Mouse (Mus musculus): ENCODE data around the gene Hrc. TPM values are rescaled to one million over a fixed set of nuclear protein-coding genes. Genes with fewer than 3 reads are reported as not detected.

Gene Hrc
- 0.55 and 0.74 TPM in 2 replicates for polyA plus RNA-seq (2015; fragmentation: Nextera tagmentation; extraction: Ambion mirVana)

DNA sequence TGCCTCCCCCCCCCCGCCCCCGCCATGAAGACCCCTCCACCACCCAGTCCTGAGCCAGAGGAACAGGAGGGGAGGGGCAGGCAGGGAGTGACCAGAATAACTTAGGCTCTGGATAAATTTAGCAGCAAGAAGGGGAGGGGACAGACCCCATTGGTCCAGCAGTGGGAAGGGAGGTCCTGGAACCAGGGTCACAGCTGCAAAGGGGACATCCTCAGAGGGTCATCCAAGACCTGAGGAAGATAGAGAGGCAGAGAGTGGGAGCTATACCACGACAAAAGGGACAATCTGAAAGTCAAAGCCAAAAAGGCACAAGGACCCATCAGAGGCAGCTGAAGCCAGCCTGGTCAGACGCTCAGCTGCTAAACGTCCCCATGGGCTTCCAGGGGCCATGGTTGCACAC lies at the start of gene Hrc:
Gene Hrc (plus strand): TSS at position 235 of the 400 bp plus-strand sequence.
- Histone ChIP-seq H3K9ac (peak within 1 kb of the TSS; percentile 76), H3K27ac (replicated peaks) (no peak within 1 kb of the TSS), H3K27me3 (peaks cover 17% of the 10 kb centered on the region), H3K4me2 (peak within 1 kb of the TSS; percentile 91), H3K4me1 (replicated peaks) (peaks cover 50% of the 10 kb centered on the region), H3K4me3 (no peak within 1 kb of the TSS), H3K36me3 (no peaks in the 10 kb centered on the region), H3K9me3 (no peaks in the 10 kb centered on the region)
- ATAC-seq (ENCODE audit: low read depth), result no peak
- 38% methylated on average over 5 of the region's 5 CpGs for WGBS

DNA sequence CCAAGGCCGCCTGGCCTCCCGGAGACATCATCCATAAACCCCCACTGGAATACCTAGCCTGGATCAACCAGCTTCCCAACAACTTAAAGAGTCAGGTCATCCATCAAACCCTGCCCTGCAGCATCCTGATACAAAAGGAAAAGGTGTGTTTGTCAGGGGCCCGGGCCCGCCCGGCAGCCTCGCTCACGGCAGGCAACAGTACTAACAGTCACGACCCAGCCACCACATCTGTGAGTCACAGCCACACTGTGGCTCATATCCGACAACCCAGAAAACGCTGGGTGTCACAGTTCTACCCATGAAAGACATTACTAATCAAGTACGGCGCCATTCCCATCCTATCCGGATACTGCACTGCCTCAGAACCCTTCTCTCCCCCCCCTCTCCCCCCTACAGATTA lies 48.6 kb upstream of the Hrc start:
- Histone ChIP-seq H3K36me3 (no peaks in the 10 kb centered on the region), H3K4me3 (no peak overlapping the region), H3K27me3 (no peaks in the 10 kb centered on the region), H3K4me1 (replicated peaks) (no peaks in the 10 kb centered on the region), H3K27ac (replicated peaks) (no peak overlapping the region), H3K4me2 (no peak overlapping the region), H3K9me3 (no peaks in the 10 kb centered on the region), H3K9ac (no peak overlapping the region)
- 87% methylated on average over 13 of the region's 13 CpGs for WGBS
- no peak for ATAC-seq (ENCODE audit: low read depth)

DNA sequence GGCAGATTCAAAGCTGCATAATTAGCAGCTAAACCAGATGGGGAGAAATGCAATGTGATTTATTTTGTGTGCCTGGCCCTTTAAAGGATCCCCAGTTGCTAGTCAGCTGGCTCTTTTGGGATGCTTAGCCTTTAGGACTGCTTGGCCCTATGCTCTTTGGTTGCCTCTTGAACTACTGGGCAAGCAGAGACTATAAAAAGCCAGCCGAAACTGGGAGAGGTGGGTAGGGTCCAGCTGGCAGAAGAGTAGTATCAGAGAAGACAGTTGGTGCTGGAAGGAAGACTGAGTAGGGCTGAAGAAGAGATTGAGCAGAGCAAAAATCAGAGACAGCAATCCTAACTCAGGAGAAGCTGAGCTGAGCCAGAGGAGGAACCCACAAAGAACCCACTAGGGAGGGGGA lies 38.5 kb upstream of the Hrc start:
- no peak for ATAC-seq (ENCODE audit: low read depth)
- Histone ChIP-seq H3K4me3 (no peak overlapping the region), H3K9me3 (no peaks in the 10 kb centered on the region), H3K27ac (replicated peaks) (no peak overlapping the region), H3K9ac (no peak overlapping the region), H3K36me3 (no peaks in the 10 kb centered on the region), H3K4me1 (replicated peaks) (peaks cover 8% of the 10 kb centered on the region), H3K27me3 (peaks cover 2% of the 10 kb centered on the region), H3K4me2 (no peak overlapping the region)
- 68% methylated on average over 1 of the region's 1 CpGs for WGBS

DNA sequence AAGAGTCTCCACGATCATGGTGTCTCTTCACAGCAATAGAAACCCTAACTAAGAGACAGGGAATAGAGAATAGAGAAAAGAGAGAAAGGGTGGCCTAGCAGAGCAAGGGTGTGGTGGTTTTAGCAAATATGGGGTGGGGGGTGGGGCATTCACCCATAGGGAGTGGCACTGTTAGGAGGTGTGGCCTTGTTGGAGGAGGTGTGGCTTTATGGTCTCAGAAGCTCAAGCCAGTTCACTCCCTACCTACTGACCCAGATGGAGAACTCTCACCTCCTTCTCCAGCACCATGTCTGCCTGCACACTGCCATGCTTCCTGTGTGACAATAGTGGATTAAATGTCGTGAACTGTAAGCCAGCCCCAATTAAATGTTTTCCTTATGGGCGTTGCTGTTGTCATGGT lies 37.5 kb upstream of the Hrc start:
- H3K9me3 ChIP-seq, result no peaks in the 10 kb centered on the region
- H3K27me3 ChIP-seq, result peaks cover 2% of the 10 kb centered on the region
- no peak overlapping the region for H3K9ac ChIP-seq
- 66% methylated on average over 3 of the region's 3 CpGs for WGBS
- no peak overlapping the region for H3K4me3 ChIP-seq
- H3K36me3 ChIP-seq, result no peaks in the 10 kb centered on the region
- H3K4me1 ChIP-seq (replicated peaks), result peaks cover 10% of the 10 kb centered on the region
- no peak overlapping the region for H3K27ac ChIP-seq (replicated peaks)
- ATAC-seq (ENCODE audit: low read depth), result no peak
- H3K4me2 ChIP-seq, result no peak overlapping the region

DNA sequence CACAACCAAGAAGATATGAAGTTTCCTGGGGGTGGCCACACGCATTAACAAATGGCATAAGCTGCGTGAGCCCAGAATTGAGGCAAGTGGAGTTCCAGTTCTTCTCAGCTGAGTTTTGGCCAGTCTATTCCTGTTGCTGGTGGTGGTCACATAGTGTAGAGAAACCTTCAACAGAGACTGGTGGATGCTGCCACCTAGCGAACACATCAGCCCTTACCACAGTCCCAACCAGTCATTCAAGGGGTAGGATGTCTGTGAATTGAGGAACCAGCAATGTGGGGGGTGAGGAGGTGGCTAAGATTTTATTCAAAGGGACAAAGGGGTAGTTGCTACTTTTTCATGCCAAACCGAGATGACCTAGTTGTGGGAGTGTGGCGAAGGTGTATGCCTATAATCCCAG lies 35.3 kb upstream of the Hrc start:
- peak; percentile 84 for ATAC-seq (ENCODE audit: low read depth)
- peaks cover 21% of the 10 kb centered on the region for H3K4me1 ChIP-seq (replicated peaks)
- H3K9ac ChIP-seq, result no peak overlapping the region
- H3K27me3 ChIP-seq, result peaks cover 2% of the 10 kb centered on the region; the same call in 1 of the 2 replicates
- H3K9me3 ChIP-seq, result no peaks in the 10 kb centered on the region
- WGBS, result 11% methylated on average over 5 of the region's 5 CpGs
- H3K4me2 ChIP-seq, result no peak overlapping the region
- no peak overlapping the region for H3K4me3 ChIP-seq
- no peak overlapping the region for H3K27ac ChIP-seq (replicated peaks)
- H3K36me3 ChIP-seq, result no peaks in the 10 kb centered on the region

GRCm38 (mm10) chr7:45300270-45300669 lies 34.8 kb upstream of the Hrc start:
- H3K4me2 ChIP-seq, result peak overlapping the region; percentile 13; the same call in 1 of the 2 replicates
- 11% methylated on average over 6 of the region's 6 CpGs for WGBS
- 0 out of 2 replicates have a peak, but pooled peaks have one; percentile 28 for ATAC-seq (ENCODE audit: low read depth)
- H3K27me3 ChIP-seq, result peaks cover 2% of the 10 kb centered on the region; the same call in 1 of the 2 replicates
- no peak overlapping the region for H3K4me3 ChIP-seq
- no peak overlapping the region for H3K27ac ChIP-seq (replicated peaks)
- no peaks in the 10 kb centered on the region for H3K36me3 ChIP-seq
- H3K4me1 ChIP-seq (replicated peaks), result peaks cover 26% of the 10 kb centered on the region
- H3K9ac ChIP-seq, result peak overlapping the region; percentile 34; the same call in 1 of the 2 replicates
- no peaks in the 10 kb centered on the region for H3K9me3 ChIP-seq

- ATAC-seq (ENCODE audit: low read depth), result no peak
- 66% methylated on average over 8 of the region's 8 CpGs for WGBS
- H3K4me3 ChIP-seq, result no peak overlapping the region
These were observed 32.5 kb upstream of the Hrc start for GRCm38 (mm10) chr7:45302626-45303025.

GRCm38 (mm10) chr7:45304869-45305268 lies 30.2 kb upstream of the Hrc start:
- ATAC-seq (ENCODE audit: low read depth), result 0 out of 2 replicates have a peak, but pooled peaks have one; percentile 1
- H3K9ac ChIP-seq, result peak overlapping the region; percentile 58

More at GRCm38 (mm10) chr7:45302626-45303025, 32.5 kb upstream of the Hrc start:
- Histone ChIP-seq H3K36me3 (no peaks in the 10 kb centered on the region), H3K27me3 (no peaks in the 10 kb centered on the region), H3K27ac (replicated peaks) (peak overlapping the region; percentile 18; the same call in 1 of the 2 replicates), H3K9me3 (no peaks in the 10 kb centered on the region), H3K9ac (peak overlapping the region; percentile 26; the same call in 1 of the 2 replicates), H3K4me2 (no peak overlapping the region), H3K4me1 (replicated peaks) (peaks cover 29% of the 10 kb centered on the region)

DNA sequence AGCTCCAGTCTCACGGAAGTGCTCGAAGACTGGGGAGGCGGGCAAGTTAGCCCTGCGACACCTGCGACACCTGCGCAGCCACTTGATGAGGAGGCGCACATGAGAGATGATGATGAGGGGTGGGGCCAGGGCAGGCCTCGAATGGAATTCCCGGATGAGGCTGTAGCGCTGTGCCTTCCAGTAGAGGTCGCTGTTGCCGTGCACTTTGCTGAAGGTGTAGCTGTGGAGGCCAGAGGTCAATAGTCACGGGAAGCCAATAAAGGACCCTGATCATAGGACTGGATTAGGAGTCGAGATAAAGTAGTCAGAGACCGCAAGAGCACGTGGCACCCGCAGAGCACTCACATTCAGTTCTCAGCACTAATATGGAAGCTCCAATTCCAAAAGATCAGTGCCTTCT lies 29.8 kb upstream of the Hrc start:
- Histone ChIP-seq H3K4me2 (peak overlapping the region; percentile 47), H3K27ac (replicated peaks) (no peak overlapping the region), H3K27me3 (no peaks in the 10 kb centered on the region), H3K4me1 (replicated peaks) (peaks cover 39% of the 10 kb centered on the region), H3K9me3 (no peaks in the 10 kb centered on the region), H3K36me3 (no peaks in the 10 kb centered on the region), H3K9ac (peak overlapping the region; percentile 58), H3K4me3 (peak overlapping the region; percentile 24)
- peak; percentile 49; the same call in 1 of the 2 replicates for ATAC-seq (ENCODE audit: low read depth)
- 2% methylated on average over 17 of the region's 17 CpGs for WGBS

More at GRCm38 (mm10) chr7:45304869-45305268, 30.2 kb upstream of the Hrc start:
- Histone ChIP-seq H3K9me3 (no peaks in the 10 kb centered on the region), H3K4me2 (peak overlapping the region; percentile 47), H3K4me3 (peak overlapping the region; percentile 24), H3K27me3 (no peaks in the 10 kb centered on the region), H3K36me3 (no peaks in the 10 kb centered on the region), H3K4me1 (replicated peaks) (peaks cover 39% of the 10 kb centered on the region), H3K27ac (replicated peaks) (no peak overlapping the region)
- 16% methylated on average over 12 of the region's 13 CpGs for WGBS

- no peaks in the 10 kb centered on the region for H3K9me3 ChIP-seq
- no peak for ATAC-seq (ENCODE audit: low read depth)
- no peak overlapping the region for H3K4me3 ChIP-seq
- peaks cover 44% of the 10 kb centered on the region for H3K4me1 ChIP-seq (replicated peaks)
- 62% methylated on average over 14 of the region's 15 CpGs for WGBS
- H3K27me3 ChIP-seq, result peaks cover 3% of the 10 kb centered on the region; the same call in 1 of the 2 replicates
- H3K9ac ChIP-seq, result peak overlapping the region; percentile 23; the same call in 1 of the 2 replicates
- no peak overlapping the region for H3K27ac ChIP-seq (replicated peaks)
- no peak overlapping the region for H3K4me2 ChIP-seq
- H3K36me3 ChIP-seq, result no peaks in the 10 kb centered on the region
These were observed 26.4 kb upstream of the Hrc start for GRCm38 (mm10) chr7:45308551-45309240.

GRCm38 (mm10) chr7:45309455-45309854 lies 25.6 kb upstream of the Hrc start:
- no peak overlapping the region for H3K4me2 ChIP-seq
- no peaks in the 10 kb centered on the region for H3K36me3 ChIP-seq
- no peaks in the 10 kb centered on the region for H3K9me3 ChIP-seq
- H3K4me3 ChIP-seq, result no peak overlapping the region
- H3K9ac ChIP-seq, result 0 out of 2 replicates have a peak overlapping the region, but pooled peaks have one; percentile 23
- H3K27ac ChIP-seq (replicated peaks), result no peak overlapping the region
- WGBS, result 9% methylated on average over 9 of the region's 9 CpGs
- H3K27me3 ChIP-seq, result peaks cover 3% of the 10 kb centered on the region
- ATAC-seq (ENCODE audit: low read depth), result no peak
- peaks cover 47% of the 10 kb centered on the region for H3K4me1 ChIP-seq (replicated peaks)

GRCm38 (mm10) chr7:45312023-45312422 lies 23.1 kb upstream of the Hrc start:
- Histone ChIP-seq H3K4me2 (no peak overlapping the region), H3K4me3 (no peak overlapping the region), H3K27me3 (peaks cover 3% of the 10 kb centered on the region), H3K9ac (no peak overlapping the region), H3K9me3 (no peaks in the 10 kb centered on the region), H3K27ac (replicated peaks) (no peak overlapping the region), H3K36me3 (0 out of 2 replicates have a peak, but pooled peaks cover 6% of the 10 kb centered on the region), H3K4me1 (replicated peaks) (peaks cover 36% of the 10 kb centered on the region)
- ATAC-seq (ENCODE audit: low read depth), result no peak
- WGBS, result 69% methylated on average over 8 of the region's 8 CpGs
